Mouse (Mus musculus) kidney, postnatal 25 days (tissue): ENCODE measurements around the gene Abi3.

ENCODE experiments used
- DNase-seq, 2 experiments: peaks; one replicate each; pipeline ENCODE4 v3.0.0; 2021; ENCODE audit warnings: mixed read lengths in 2 of 2

Gene Abi3

DNA sequence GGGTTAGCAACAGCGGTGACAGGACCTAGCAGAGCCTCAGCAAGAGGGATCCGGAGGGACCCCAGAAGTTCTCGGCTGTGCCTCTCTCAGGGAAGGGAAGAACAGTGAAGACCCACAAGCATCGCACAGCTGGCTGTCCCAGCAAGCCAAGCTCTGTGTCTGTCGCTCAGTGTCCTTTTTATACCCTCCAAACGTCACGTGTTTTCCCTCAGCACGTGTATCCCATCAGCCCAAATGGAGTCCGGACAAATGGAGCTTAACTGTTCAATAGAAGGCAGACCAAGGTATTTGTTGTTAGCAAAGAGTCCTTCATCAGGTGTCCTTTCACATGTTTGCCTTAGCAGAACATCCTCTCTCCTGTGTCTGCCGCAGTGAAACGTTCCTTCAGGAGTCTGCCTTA, 60.7 kb downstream of the Abi3 start:
- no peak for DNase-seq

GRCm38 (mm10) chr11:95780480-95780879, 61.8 kb downstream of the Abi3 start:
- DNase-seq: no peak
